Mouse (Mus musculus): ENCODE results near the gene Sav1. TPM values are rescaled to one million over a fixed set of nuclear protein-coding genes. Genes with fewer than 3 reads are reported as not detected.

Gene Sav1
- polyA plus RNA-seq, 2 experiments, result 4.3 to 18.8 TPM

DNA sequence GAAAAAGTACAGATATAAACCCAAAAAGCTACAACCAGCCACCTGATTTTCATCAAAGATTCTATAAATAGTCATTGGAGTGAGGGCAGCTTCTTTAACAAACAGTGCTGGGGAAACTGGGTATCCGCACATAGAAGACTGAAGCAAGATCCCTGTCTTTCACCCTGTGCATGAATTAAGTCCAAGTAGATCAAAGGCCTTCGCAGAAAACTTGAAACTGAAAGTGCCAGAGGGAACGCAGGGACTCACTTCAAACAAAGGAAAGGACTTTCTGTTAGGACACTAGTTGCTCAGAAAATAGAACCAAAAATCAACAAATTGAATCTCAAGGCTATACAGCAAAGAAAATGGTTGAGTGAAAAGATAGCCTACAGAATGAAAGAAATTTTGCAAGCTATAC is 8.6 kb upstream of the Sav1 start:
- H3K36me3 ChIP-seq (replicated peaks; ENCODE audit: control insufficient read depth, insufficient read depth, low read depth), result no peaks in the 10 kb centered on the region
- H3K27me3 ChIP-seq (ENCODE audit: control insufficient read depth, insufficient read depth, low read length), result no peaks in the 10 kb centered on the region
- 62% methylated on average over 3 of the region's 3 CpGs for WGBS (ENCODE audit: insufficient replicate concordance)
- no peak overlapping the region for H3K4me3 ChIP-seq (ENCODE audit: insufficient read depth in 1 of 2, low read depth in 2 of 2, low read length in 2 of 2)
- no peaks in the 10 kb centered on the region for H3K4me1 ChIP-seq (replicated peaks; ENCODE audit: control insufficient read depth in 2 of 2, insufficient read depth in 2 of 2, low read length in 1 of 2)
- TF ChIP-seq CTCF (IDR thresholded peaks at IDR 0.05; ENCODE audit: low read depth), result no peak
- no peak for TF ChIP-seq EP300 (IDR thresholded peaks at IDR 0.05; ENCODE audit: low read depth)
- DNase-seq (ENCODE audit: low read depth in 3 of 3, low spot score in 3 of 3), result no peak
- ATAC-seq (ENCODE audit: insufficient read depth), result no peak
- H3K9me3 ChIP-seq (ENCODE audit: control insufficient read depth, low read length), result no peaks in the 10 kb centered on the region
- no peak overlapping the region for H3K27ac ChIP-seq
- no peak overlapping the region for H3K9ac ChIP-seq (replicated peaks)
- H3K4me2 ChIP-seq (ENCODE audit: low read depth), result no peak overlapping the region

DNA sequence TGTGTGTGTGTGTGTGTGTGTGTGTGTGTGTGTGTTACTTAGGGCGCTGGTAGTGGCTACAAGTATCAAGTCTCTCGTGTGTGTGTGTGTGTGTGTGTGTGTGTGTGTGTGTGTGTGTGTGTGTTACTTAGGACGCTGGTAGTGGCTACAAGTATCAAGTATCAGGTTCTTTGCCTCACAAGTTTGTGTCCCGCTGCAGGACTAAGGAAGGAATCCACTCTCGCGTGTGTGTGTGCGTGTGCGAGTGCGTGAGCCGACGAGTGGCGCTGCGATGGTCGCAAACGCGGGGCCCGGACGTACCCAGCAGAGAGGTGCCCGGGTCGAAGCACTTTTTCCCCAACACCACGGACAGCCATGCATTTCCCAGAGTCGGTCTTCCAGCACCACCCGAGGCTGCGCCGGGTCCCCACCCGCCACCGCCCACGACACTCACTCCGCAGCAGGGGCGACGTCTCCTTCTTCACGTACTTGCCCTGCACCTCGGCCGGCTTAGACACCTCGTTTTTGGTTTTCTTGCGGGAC is 500 bp downstream of the Sav1 start:
- peaks cover 25% of the 10 kb centered on the region for H3K36me3 ChIP-seq (replicated peaks; ENCODE audit: control insufficient read depth, insufficient read depth, low read depth)
- WGBS (ENCODE audit: insufficient replicate concordance), result under 1% methylated on average over 36 of the region's 36 CpGs
- no peaks in the 10 kb centered on the region for H3K27me3 ChIP-seq (ENCODE audit: control insufficient read depth, insufficient read depth, low read length)
- H3K9me3 ChIP-seq (ENCODE audit: control insufficient read depth, low read length), result no peaks in the 10 kb centered on the region
- H3K4me1 ChIP-seq (replicated peaks; ENCODE audit: control insufficient read depth in 2 of 2, insufficient read depth in 2 of 2, low read length in 1 of 2), result peaks cover 2 to 8% of the 10 kb centered on the region in 2 experiments; a peak in 3 of 4 replicates
- no peak for DNase-seq (ENCODE audit: low read depth in 3 of 3, low spot score in 3 of 3)
- ATAC-seq (ENCODE audit: insufficient read depth), result peak; percentile 58
- peak overlapping the region; percentile 74 for H3K27ac ChIP-seq
- peak overlapping the region; percentile 89 to 94 for H3K4me3 ChIP-seq (ENCODE audit: insufficient read depth in 1 of 2, low read depth in 2 of 2, low read length in 2 of 2)
- no peak for TF ChIP-seq CTCF (IDR thresholded peaks at IDR 0.05; ENCODE audit: low read depth)
- no peak for TF ChIP-seq EP300 (IDR thresholded peaks at IDR 0.05; ENCODE audit: low read depth)
- peak overlapping the region; percentile 98 for H3K9ac ChIP-seq (replicated peaks)
- peak overlapping the region; percentile 73 for H3K4me2 ChIP-seq (ENCODE audit: low read depth)

- H3K9me3 ChIP-seq (ENCODE audit: control insufficient read depth, low read length), result no peaks in the 10 kb centered on the region
- ATAC-seq (ENCODE audit: insufficient read depth) (no peak), DNase-seq (ENCODE audit: low read depth in 3 of 3, low spot score in 3 of 3) (no peak)
- H3K4me3 ChIP-seq (ENCODE audit: insufficient read depth in 1 of 2, low read depth in 2 of 2, low read length in 2 of 2), result peak overlapping the region; percentile 89 to 94; a peak in 3 of 4 replicates
- H3K9ac ChIP-seq (replicated peaks), result peak overlapping the region; percentile 98
- WGBS (ENCODE audit: insufficient replicate concordance), result 34% methylated on average over 4 of the region's 4 CpGs
- peaks cover 30% of the 10 kb centered on the region for H3K36me3 ChIP-seq (replicated peaks; ENCODE audit: control insufficient read depth, insufficient read depth, low read depth)
- peak overlapping the region; percentile 73 for H3K4me2 ChIP-seq (ENCODE audit: low read depth)
- H3K4me1 ChIP-seq (replicated peaks; ENCODE audit: control insufficient read depth in 2 of 2, insufficient read depth in 2 of 2, low read length in 1 of 2), result peaks cover 2 to 8% of the 10 kb centered on the region in 2 experiments; a peak in 3 of 4 replicates
- no peaks in the 10 kb centered on the region for H3K27me3 ChIP-seq (ENCODE audit: control insufficient read depth, insufficient read depth, low read length)
- TF ChIP-seq EP300 (IDR thresholded peaks at IDR 0.05; ENCODE audit: low read depth), result no peak
- TF ChIP-seq CTCF (IDR thresholded peaks at IDR 0.05; ENCODE audit: low read depth), result no peak
- peak overlapping the region; percentile 30 for H3K27ac ChIP-seq
These were observed 1.3 kb downstream of the Sav1 start for GRCm38 (mm10) chr12:69985546-69985945.

GRCm38 (mm10) chr12:69982874-69983273 is 3.9 kb downstream of the Sav1 start:
- H3K27ac ChIP-seq, result no peak overlapping the region
- WGBS (ENCODE audit: insufficient replicate concordance), result 76% methylated on average over 5 of the region's 5 CpGs
- H3K4me3 ChIP-seq (ENCODE audit: insufficient read depth in 1 of 2, low read depth in 2 of 2, low read length in 2 of 2), result no peak overlapping the region
- DNase-seq (ENCODE audit: low read depth in 3 of 3, low spot score in 3 of 3), result no peak
- H3K9ac ChIP-seq (replicated peaks), result no peak overlapping the region
- H3K9me3 ChIP-seq (ENCODE audit: control insufficient read depth, low read length), result no peaks in the 10 kb centered on the region
- no peak for ATAC-seq (ENCODE audit: insufficient read depth)
- TF ChIP-seq CTCF (IDR thresholded peaks at IDR 0.05; ENCODE audit: low read depth) (peak; percentile 53; the same call in 1 of the 2 replicates), EP300 (IDR thresholded peaks at IDR 0.05; ENCODE audit: low read depth) (no peak)
- peaks cover 5 to 8% of the 10 kb centered on the region in 2 experiments; a peak in 3 of 4 replicates for H3K4me1 ChIP-seq (replicated peaks; ENCODE audit: control insufficient read depth in 2 of 2, insufficient read depth in 2 of 2, low read length in 1 of 2)
- H3K36me3 ChIP-seq (replicated peaks; ENCODE audit: control insufficient read depth, insufficient read depth, low read depth), result peaks cover 38% of the 10 kb centered on the region
- H3K27me3 ChIP-seq (ENCODE audit: control insufficient read depth, insufficient read depth, low read length), result no peaks in the 10 kb centered on the region
- H3K4me2 ChIP-seq (ENCODE audit: low read depth), result no peak overlapping the region

DNA sequence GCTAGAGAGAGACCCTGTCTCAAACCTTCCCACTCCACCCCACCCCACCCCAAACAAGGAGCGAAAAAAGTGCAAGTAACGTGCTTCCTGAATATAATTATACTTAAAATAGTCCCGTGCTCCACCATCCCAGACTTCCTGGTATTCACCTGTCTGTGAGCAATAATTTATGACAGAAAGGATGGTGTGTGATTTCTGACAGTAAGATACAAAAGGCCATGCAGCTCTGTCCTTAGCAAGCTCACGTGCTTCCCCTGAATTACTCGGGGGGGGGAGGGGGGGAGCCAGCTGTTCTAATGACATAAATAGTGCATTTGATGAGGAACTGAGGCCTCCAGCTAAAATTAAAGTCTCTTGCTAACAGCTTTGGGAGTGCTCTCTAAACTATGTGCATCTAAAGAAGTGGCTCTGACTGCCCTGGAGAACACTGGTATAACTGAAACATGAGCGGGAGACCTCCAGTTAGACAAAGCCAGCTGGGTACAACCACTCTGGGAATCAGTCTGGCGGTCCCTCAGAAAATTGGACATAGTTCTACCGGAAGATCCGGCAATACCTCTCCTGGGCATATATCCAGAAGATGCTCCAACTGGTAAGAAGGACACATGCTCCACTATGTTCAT is 9.3 kb downstream of the Sav1 start:
- H3K4me2 ChIP-seq (ENCODE audit: low read depth), result no peak overlapping the region
- ATAC-seq (ENCODE audit: insufficient read depth), result no peak
- H3K4me1 ChIP-seq (replicated peaks; ENCODE audit: control insufficient read depth in 2 of 2, insufficient read depth in 2 of 2, low read length in 1 of 2), result peaks cover 0 to 5% of the 10 kb centered on the region in 2 experiments; a peak in 2 of 4 replicates
- H3K27ac ChIP-seq, result no peak overlapping the region
- TF ChIP-seq CTCF (IDR thresholded peaks at IDR 0.05; ENCODE audit: low read depth), result no peak
- no peak for TF ChIP-seq EP300 (IDR thresholded peaks at IDR 0.05; ENCODE audit: low read depth)
- H3K9me3 ChIP-seq (ENCODE audit: control insufficient read depth, low read length), result no peaks in the 10 kb centered on the region
- DNase-seq (ENCODE audit: low read depth in 3 of 3, low spot score in 3 of 3), result no peak
- H3K36me3 ChIP-seq (replicated peaks; ENCODE audit: control insufficient read depth, insufficient read depth, low read depth), result peaks cover 25% of the 10 kb centered on the region
- no peaks in the 10 kb centered on the region for H3K27me3 ChIP-seq (ENCODE audit: control insufficient read depth, insufficient read depth, low read length)
- no peak overlapping the region for H3K9ac ChIP-seq (replicated peaks)
- no peak overlapping the region for H3K4me3 ChIP-seq (ENCODE audit: insufficient read depth in 1 of 2, low read depth in 2 of 2, low read length in 2 of 2)
- 62% methylated on average over 9 of the region's 9 CpGs for WGBS (ENCODE audit: insufficient replicate concordance)

All from liver, embryonic 14.5 days (tissue).